Mouse (Mus musculus) gastrocnemius, postnatal 4 days (tissue): Measurements from ENCODE around the gene Slc27a4. TPM values are rescaled to one million over a fixed set of nuclear protein-coding genes. Genes with fewer than 3 reads are reported as not detected.
"Not testable (repeated sequence)": the region's sequence is repeated elsewhere in the genome, so short reads cannot be mapped to it uniquely, and the experiment has no call there.

Experiments
- DNase-seq, 2 experiments: peaks; one replicate each; pipeline ENCODE4 v3.0.0; 2021 to 2022; ENCODE audit warnings: low spot score in 2 of 2, mixed read lengths in 2 of 2
- long read RNA-seq, 2 experiments: library from polyadenylated mRNA; stranded (forward); transcript quantifications; one replicate each; pipeline ENCODE4 v2.0.0; 2021
- total RNA-seq, 2 experiments: library from RNA; stranded (reverse); gene quantifications; 2 replicates each; pipeline ENCODE4 v1.2.3; 2021

The Slc27a4 gene
- 10 to 100 TPM; 16.2 to 16.3 TPM for total RNA-seq
- long read RNA-seq, experiment 1, full-length matches to known transcripts = 10 of 12 reads
- long read RNA-seq, experiment 1, partial matches to known transcripts = 1 of 12 reads
- long read RNA-seq, experiment 1, other reads (novel, unspliced or antisense) = 1 of 12 reads
- long read RNA-seq, experiment 2, full-length matches to known transcripts = 19 of 26 reads
- long read RNA-seq, experiment 2, partial matches to known transcripts = 5 of 26 reads
- long read RNA-seq, experiment 2, other reads (novel, unspliced or antisense) = 2 of 26 reads

- peak; percentile 92 to 98 for DNase-seq
Measured at GRCm38 (mm10) chr2:29802075-29802826, at the start of gene Slc27a4. Gene Slc27a4 (plus strand): TSS chr2:29802634.

GRCm38 (mm10) chr2:29755693-29756092 is 46.7 kb upstream of the Slc27a4 start:
- DNase-seq = no peak

GRCm38 (mm10) chr2:29764831-29765230 is 37.6 kb upstream of the Slc27a4 start:
- peak in 1 of 2 experiments; percentile 55 for DNase-seq

GRCm38 (mm10) chr2:29767976-29768709 is 34.3 kb upstream of the Slc27a4 start:
- DNase-seq = no peak

- DNase-seq = no peak
Measured at GRCm38 (mm10) chr2:29768901-29769300, 33.5 kb upstream of the Slc27a4 start.

- no peak for DNase-seq
Measured at GRCm38 (mm10) chr2:29770162-29770561, 32.3 kb upstream of the Slc27a4 start.

GRCm38 (mm10) chr2:29771611-29772461 is 30.6 kb upstream of the Slc27a4 start:
- no peak for DNase-seq

GRCm38 (mm10) chr2:29773323-29773722 is 29.1 kb upstream of the Slc27a4 start:
- DNase-seq = no peak

- DNase-seq = not testable (repeated sequence)
Measured at GRCm38 (mm10) chr2:29781256-29781655, 21.2 kb upstream of the Slc27a4 start.

GRCm38 (mm10) chr2:29784290-29784689 is 18.1 kb upstream of the Slc27a4 start:
- no peak for DNase-seq

- peak; percentile 68 to 86 for DNase-seq
Measured at GRCm38 (mm10) chr2:29787104-29787917, 15.1 kb upstream of the Slc27a4 start, which contains the start of gene Coq4. Gene Coq4 (plus strand): TSS chr2:29787493.

GRCm38 (mm10) chr2:29787937-29788681 is 14.3 kb upstream of the Slc27a4 start, which contains the start of gene Trub2:
Gene Trub2 (minus strand): TSS chr2:29788502.
- peak in 1 of 2 experiments; percentile 76 for DNase-seq

- no peak for DNase-seq
Measured at GRCm38 (mm10) chr2:29792772-29793487, 9.5 kb upstream of the Slc27a4 start.

- no peak for DNase-seq
Measured at GRCm38 (mm10) chr2:29802827-29803201, 380 bp downstream of the Slc27a4 start.

GRCm38 (mm10) chr2:29803400-29803831 is 982 bp downstream of the Slc27a4 start:
- no peak for DNase-seq

GRCm38 (mm10) chr2:29815678-29816371 is 13.4 kb downstream of the Slc27a4 start:
- DNase-seq = no peak

GRCm38 (mm10) chr2:29817426-29818232 is 15.2 kb downstream of the Slc27a4 start:
- DNase-seq = peak; percentile 64 to 77
